Mouse (Mus musculus) activated CD4-positive, CD25-positive, alpha-beta regulatory T cell (primary cell): ENCODE measurements around the gene H2-M11. TPM values are rescaled to one million over a fixed set of nuclear protein-coding genes. Genes with fewer than 3 reads are reported as not detected.

ENCODE experiments used
- polyA plus RNA-seq, 2 experiments: library from polyadenylated mRNA; unstranded; fragments of 100-300 nt; shearing (Covaris generic); gene quantifications; one replicate each; pipeline ENCODE4 v1.2.1; 2017

Gene H2-M11
- not detected for polyA plus RNA-seq

GRCm38 (mm10) chr17:36546775-36547174, at the start of gene H2-M11:
TSS of gene H2-M11 (plus strand) at chr17:36547075.

Other genes with a start within 250 kb of the H2-M11 start
- gene H2-M10.1, start 220.9 kb upstream of the H2-M11 start, polyA plus RNA-seq = not detected
- not detected for gene H2-M10.3, start 178.7 kb upstream of the H2-M11 start, polyA plus RNA-seq
- not detected for gene H2-M10.4, start 84.7 kb upstream of the H2-M11 start, polyA plus RNA-seq
- gene H2-M9, start 95.6 kb downstream of the H2-M11 start, polyA plus RNA-seq = under 1 TPM in 1 of 2 experiments, not detected in 1; 0.32 TPM
- gene H2-M1, start 125.1 kb downstream of the H2-M11 start, polyA plus RNA-seq = not detected
- not detected for gene H2-M10.5, start 225.8 kb downstream of the H2-M11 start, polyA plus RNA-seq